Mouse (Mus musculus) ES-Bruce4 (cell line): Measurements from ENCODE around the gene Csnk1g2. TPM values are rescaled to one million over a fixed set of nuclear protein-coding genes. Genes with fewer than 3 reads are reported as not detected.

ENCODE experiments used
- H3K27ac ChIP-seq: 2 replicates; pipeline ENCODE4 v1.5.1; 2012; ENCODE audit warnings: low read length, inconsistent platforms; ENCODE audit not compliant: insufficient read depth
- H3K27me3 ChIP-seq: 2 replicates; pipeline ENCODE4 v1.6.1; 2012; ENCODE audit warnings: mild to moderate bottlenecking, low read length, inconsistent platforms; ENCODE audit not compliant: control insufficient read depth, poor library complexity, insufficient read depth, severe bottlenecking
- H3K36me3 ChIP-seq: 2 replicates; pipeline ENCODE4 v1.6.1; 2012; ENCODE audit warnings: inconsistent platforms, mild to moderate bottlenecking, low read length, moderate library complexity; ENCODE audit not compliant: control insufficient read depth, poor library complexity, insufficient read depth, severe bottlenecking
- H3K4me1 ChIP-seq: one replicate; pipeline ENCODE4 v1.8.1; 2011; ENCODE audit warnings: low read length; ENCODE audit not compliant: control insufficient read depth, insufficient read depth
- H3K4me3 ChIP-seq: 2 replicates; pipeline ENCODE4 v1.5.1; 2011; ENCODE audit warnings: low read depth, mild to moderate bottlenecking, low read length
- H3K9ac ChIP-seq: 2 replicates; pipeline ENCODE4 v1.6.1; 2012; ENCODE audit warnings: low read depth, mild to moderate bottlenecking, inconsistent platforms; ENCODE audit not compliant: poor library complexity, severe bottlenecking
- H3K9me3 ChIP-seq: replicated peaks from 2 replicates; pipeline ENCODE4 v1.6.1; 2012; ENCODE audit warnings: mild to moderate bottlenecking, low read length, inconsistent platforms; ENCODE audit not compliant: control insufficient read depth, poor library complexity, insufficient read depth, severe bottlenecking
- CTCF ChIP-seq: IDR thresholded peaks from one replicate; pipeline ENCODE4 v1.8.1; 2011; ENCODE audit warnings: low read depth, low read length
- EP300 ChIP-seq: IDR thresholded peaks from 2 replicates; pipeline ENCODE4 v1.6.1; 2011; ENCODE audit warnings: low read depth, low read length; ENCODE audit not compliant: insufficient read depth
- POLR2A ChIP-seq: IDR thresholded peaks from one replicate; pipeline ENCODE4 v1.8.1; 2011; ENCODE audit warnings: low read length; ENCODE audit not compliant: insufficient read depth
- polyA plus RNA-seq: library from polyadenylated mRNA; stranded (reverse); fragments of >200 nt; gene quantifications from 2 replicates; pipeline ENCODE4 v1.2.4, GENCODE M21; 2011; ENCODE audit warnings: low read depth; ENCODE audit not compliant: missing spikeins, insufficient read depth, insufficient read length

Csnk1g2 gene
- polyA plus RNA-seq, 1 experiment, result 82.7 TPM

DNA sequence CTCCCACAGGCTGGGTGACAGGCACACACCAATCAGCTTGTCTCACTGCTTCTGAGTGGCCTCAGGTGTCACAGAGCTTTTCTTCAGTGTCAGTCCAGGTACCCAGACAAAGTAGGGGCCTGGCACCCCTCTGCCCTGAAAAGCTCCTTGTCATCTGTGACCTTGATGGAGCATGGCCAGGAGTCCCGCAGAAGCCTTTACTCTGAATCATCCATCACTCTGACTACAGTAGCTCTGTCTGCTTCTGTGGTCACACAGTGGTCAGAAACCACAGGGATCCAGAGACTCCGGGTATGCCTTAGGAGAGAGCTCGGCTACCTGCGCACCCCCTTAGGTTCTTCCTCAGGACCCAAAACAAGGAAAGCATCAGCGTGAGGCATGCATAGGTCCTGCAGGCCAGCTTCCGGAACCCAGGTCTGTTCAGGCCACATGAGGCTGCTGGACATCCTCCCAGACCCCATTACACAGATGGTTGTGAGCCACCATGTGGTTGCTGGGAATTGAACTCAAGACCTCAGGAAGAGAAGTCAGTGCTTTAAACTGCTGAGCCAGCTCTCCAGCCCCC lies 30.6 kb downstream of the Csnk1g2 start:
- Histone ChIP-seq H3K27ac (no peak overlapping the region), H3K4me1 (peaks cover 7% of the 10 kb centered on the region), H3K4me3 (no peak overlapping the region), H3K27me3 (no peaks in the 10 kb centered on the region), H3K9ac (no peak overlapping the region), H3K36me3 (no peaks in the 10 kb centered on the region), H3K9me3 (no peaks in the 10 kb centered on the region)
- no peak for TF ChIP-seq CTCF

DNA sequence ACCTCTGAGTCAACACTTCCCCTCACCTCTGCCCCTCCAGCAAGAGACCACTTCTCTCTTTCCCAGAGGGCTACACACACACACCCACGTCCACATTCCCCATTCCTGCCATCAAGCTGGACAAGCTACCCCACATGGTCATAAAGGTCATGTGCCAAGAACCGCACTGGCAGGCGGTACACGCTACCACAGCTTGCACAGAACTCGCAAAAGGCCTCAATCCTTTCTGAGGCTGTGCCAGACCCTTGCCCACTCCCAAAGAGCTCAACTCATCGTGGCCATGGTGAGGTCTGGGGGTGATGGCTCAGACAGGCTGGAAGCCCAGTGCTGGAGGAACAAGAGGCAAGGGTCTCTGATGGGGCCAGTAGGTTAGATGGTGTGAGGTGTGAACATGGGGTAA lies 32.2 kb downstream of the Csnk1g2 start:
- Histone ChIP-seq H3K36me3 (no peaks in the 10 kb centered on the region), H3K9me3 (no peaks in the 10 kb centered on the region), H3K4me1 (peaks cover 9% of the 10 kb centered on the region), H3K9ac (peak overlapping the region; percentile 81; the same call in 1 of the 2 replicates), H3K27me3 (no peaks in the 10 kb centered on the region), H3K27ac (no peak overlapping the region), H3K4me3 (no peak overlapping the region)
- no peak for TF ChIP-seq EP300
- TF ChIP-seq CTCF, result no peak
- no peak for TF ChIP-seq POLR2A

DNA sequence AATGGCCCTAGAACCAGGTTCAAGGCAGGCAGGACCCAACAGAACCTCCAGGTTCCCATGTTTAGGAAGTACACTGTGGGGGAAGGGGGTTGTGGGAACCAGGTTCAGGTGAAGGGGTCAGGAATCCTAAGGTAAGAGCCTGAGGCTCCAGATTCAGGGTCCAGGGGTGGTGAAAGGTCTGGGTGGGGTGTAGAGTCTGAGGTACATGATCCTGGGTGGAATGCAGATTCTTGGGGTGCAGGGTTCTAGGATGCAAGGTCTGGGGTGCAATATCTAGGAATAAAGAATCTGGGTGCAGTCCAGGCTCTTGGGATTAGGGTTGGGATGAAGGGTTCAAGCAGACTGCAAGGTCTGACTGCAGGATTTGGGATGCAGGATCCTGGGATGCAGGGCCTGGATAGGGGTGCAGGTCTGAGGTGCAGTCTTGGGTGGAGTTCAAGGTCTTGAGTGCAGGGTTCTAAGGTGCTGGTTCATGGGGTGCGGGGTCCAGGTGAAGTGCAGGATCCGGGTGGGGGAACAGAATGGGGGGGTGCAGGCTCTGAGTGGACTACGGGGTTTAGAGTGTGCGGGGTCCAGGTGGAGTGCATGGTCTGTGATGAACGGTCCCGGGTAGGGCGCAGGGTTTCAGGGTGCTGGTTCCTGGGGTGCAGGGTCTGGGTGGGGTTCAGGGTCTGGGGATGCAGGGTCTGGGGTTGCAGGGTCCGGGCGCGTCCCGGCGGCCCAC lies 32.9 kb downstream of the Csnk1g2 start:
- TF ChIP-seq CTCF (no peak), EP300 (no peak), POLR2A (no peak)

GRCm38 (mm10) chr10:80656130-80656862 lies 33.7 kb downstream of the Csnk1g2 start:
- H3K27me3 ChIP-seq, result no peaks in the 10 kb centered on the region
- TF ChIP-seq POLR2A, result no peak
- 0 out of 2 replicates have a peak, but pooled peaks have one; percentile 13 for TF ChIP-seq EP300
- TF ChIP-seq CTCF, result no peak
- H3K9ac ChIP-seq, result peak overlapping the region; percentile 81
- no peaks in the 10 kb centered on the region for H3K36me3 ChIP-seq
- H3K27ac ChIP-seq, result peak overlapping the region; percentile 92
- H3K4me1 ChIP-seq, result peaks cover 9% of the 10 kb centered on the region
- no peaks in the 10 kb centered on the region for H3K9me3 ChIP-seq
- H3K4me3 ChIP-seq, result peak overlapping the region; percentile 93

More for the DNA sequence above, 32.9 kb downstream of the Csnk1g2 start:
- H3K9me3 ChIP-seq, result no peaks in the 10 kb centered on the region
- peaks cover 9% of the 10 kb centered on the region for H3K4me1 ChIP-seq
- H3K9ac ChIP-seq, result peak overlapping the region; percentile 81
- H3K36me3 ChIP-seq, result no peaks in the 10 kb centered on the region
- H3K27me3 ChIP-seq, result no peaks in the 10 kb centered on the region
- no peak overlapping the region for H3K27ac ChIP-seq
- H3K4me3 ChIP-seq, result peak overlapping the region; percentile 93

- peak within 1 kb of the TSS; percentile 81 for H3K9ac ChIP-seq
- no peaks in the 10 kb centered on the region for H3K9me3 ChIP-seq
- no peak for TF ChIP-seq EP300
- TF ChIP-seq POLR2A, result no peak
- no peak for TF ChIP-seq CTCF
- no peaks in the 10 kb centered on the region for H3K27me3 ChIP-seq
- peak within 1 kb of the TSS; percentile 92 for H3K27ac ChIP-seq
- peak within 1 kb of the TSS; percentile 93 for H3K4me3 ChIP-seq
- H3K36me3 ChIP-seq, result no peaks in the 10 kb centered on the region
- peaks cover 9% of the 10 kb centered on the region for H3K4me1 ChIP-seq
These were observed 34.4 kb downstream of the Csnk1g2 start, which contains the start of gene Btbd2 for GRCm38 (mm10) chr10:80656863-80657623. TSS of gene Btbd2 (minus strand) at chr10:80657071.
